Mouse (Mus musculus): ENCODE results near the gene Klhl1.
"Not testable (repeated sequence)": the region's sequence is repeated elsewhere in the genome, so short reads cannot be mapped to it uniquely, and the experiment has no call there.

The Klhl1 gene

DNA sequence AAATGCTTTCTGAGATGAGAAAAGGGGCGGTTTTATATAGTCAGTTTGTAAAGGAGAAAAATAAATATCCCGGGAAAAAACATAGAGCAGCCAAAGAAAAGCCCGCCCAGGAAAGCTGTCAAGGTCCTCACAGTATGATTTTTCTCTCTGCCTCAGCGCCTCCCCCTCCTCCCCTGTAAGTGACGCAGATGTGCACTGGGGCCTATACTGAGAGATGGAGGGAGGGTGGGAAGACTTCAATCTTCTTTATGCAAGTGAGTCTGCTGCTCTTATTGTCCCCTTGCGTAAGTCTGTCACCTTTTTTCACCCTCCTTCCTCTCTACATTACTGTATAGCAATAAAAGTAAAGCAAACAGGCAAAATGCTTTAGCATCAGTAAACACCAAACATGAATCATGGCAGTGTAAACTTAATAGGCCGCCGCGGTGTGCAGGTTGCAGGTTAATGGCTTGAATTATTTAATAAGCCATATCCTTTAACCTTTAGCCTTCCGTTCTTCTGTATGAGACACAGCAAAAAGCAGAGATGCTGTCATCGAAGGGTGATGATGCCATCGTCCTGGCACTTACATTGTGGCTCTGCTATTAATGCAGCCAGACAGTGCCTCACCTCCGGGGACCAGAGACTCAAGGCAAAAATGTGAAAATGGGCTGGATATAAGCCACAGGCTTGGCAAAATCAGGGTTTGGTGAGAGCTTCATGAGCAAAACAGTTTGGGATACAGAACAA is at the start of gene Klhl1:
Klhl1 (minus strand) TSS at position 149 of the 729 bp plus-strand sequence.
- no peak for DNase-seq

- DNase-seq = no peak
These were observed 34.8 kb upstream of the Klhl1 start for GRCm38 (mm10) chr14:96553668-96554067.

DNA sequence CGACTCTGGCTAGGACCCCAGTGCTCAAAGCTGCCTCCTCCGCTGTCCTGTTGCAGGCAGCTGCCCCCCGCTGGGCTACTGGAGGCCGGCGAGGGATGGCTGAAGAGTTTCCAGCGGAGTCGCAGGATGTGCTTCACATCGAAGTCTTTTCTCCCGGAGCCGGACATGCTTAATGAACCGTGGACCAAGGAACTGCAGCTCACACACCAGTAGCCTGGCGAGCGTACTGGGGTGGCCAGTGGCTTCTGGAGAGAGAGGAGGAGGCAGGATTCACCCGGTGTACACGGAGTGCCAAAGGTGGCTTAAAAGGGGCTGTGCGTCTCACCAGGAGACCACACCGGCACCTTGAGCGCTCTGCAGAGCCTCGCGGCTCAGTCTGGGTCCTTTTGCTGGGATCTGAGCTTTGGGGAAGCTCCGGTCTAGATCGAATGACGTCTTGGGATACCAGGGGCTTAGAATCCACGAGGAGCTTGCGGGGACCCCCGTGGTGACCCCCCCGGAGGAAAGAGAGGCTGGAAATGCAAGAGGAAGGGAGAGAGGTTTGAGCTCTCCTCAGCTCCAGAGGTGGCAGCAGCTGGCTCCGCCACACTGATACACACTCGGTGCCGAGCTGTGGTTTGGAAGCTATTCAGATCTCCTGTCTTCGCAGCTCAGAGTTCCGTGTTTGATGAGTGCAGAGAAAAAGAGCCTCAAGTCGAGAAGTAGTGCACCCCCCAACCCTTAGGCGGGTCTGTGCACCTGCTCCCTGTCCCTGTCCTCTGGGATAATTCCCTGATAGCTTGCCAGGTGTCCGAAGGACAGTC is 550 bp downstream of the Klhl1 start:
- DNase-seq = no peak

GRCm38 (mm10) chr14:96517727-96518126 is 1.2 kb downstream of the Klhl1 start:
- no peak for DNase-seq

DNA sequence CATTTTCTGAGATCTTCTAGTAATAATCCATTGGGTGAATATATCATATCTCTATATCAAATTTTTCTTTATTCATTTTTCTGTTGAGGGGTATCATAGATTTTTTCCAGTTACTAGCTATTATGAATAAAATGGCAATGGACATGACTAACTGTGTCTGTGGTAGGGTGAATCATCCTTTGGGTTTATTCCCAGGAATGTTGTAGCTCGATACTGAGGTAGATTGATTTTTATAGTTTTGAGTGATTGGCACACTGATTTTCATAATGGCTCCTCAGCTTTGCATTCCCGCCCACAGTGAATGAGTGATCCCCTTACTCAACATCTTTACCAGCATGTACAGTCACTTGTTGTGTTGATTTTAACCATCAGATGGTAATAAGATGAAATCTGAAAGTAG is 19.0 kb downstream of the Klhl1 start:
- no peak for DNase-seq

GRCm38 (mm10) chr14:96471812-96472211 is 47.1 kb downstream of the Klhl1 start:
- no peak for DNase-seq

- no peak for DNase-seq
These were observed 47.6 kb downstream of the Klhl1 start for GRCm38 (mm10) chr14:96471336-96471735.

- DNase-seq = no peak
These were observed 57.1 kb downstream of the Klhl1 start for GRCm38 (mm10) chr14:96461756-96462155.

- DNase-seq = no peak
These were observed 126.7 kb downstream of the Klhl1 start for GRCm38 (mm10) chr14:96392032-96392737.

DNA sequence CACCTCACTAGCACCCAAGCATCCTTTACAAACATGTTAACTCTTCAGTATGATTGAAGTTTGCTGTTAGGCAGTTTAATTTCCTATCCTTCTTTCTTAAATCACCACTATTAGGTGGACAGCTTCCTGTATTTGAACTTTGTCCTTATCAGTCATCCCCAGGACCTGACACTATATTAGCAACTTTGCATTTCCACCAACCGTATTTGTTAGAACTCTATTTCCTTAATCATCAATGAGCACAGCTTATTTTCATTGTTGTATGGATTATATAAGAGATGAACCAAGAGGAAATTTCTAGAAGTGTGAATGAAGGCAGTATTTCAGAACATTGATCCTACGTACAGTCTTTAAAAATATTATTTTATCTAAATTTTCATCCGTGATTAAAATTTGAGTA is 156.2 kb downstream of the Klhl1 start:
- no peak for DNase-seq

DNA sequence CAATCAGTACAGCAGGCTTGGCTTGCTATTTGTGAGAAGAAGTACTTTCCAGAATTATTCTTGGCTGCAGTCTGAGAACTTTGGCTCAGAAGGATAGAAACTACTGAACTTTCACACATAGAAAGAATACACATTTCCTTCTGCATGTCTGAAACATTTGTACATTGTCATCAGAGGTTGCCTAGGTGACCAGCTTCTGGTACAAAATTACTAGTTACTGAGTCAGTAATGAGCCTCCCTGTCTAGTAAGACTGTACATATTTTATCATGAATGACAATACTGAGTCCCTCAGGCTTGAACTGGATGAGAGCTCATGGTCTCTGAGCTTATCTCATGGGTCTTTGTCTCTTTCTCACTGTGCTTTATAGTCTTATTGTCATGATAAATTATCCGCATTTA is 170.7 kb downstream of the Klhl1 start:
- DNase-seq = no peak

DNA sequence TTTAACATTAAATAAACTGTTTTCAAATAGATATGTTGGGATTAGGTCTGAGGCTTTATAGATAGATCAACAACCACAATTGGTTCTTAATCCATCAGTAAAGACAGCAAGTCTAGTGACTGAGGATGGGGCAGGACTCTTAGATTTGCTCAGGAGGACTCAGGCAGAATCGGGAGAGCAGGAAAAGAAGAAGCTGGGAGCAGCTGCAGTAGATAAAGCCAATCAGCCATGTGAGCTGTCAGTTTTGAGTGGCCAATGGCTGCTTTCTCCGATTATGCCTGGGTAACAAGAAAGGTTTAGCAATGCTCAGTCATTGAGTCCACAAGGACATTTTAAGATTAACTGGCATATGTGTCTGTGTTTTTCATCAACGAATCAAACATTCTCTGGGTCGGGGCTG is 187.8 kb downstream of the Klhl1 start:
- DNase-seq = no peak

GRCm38 (mm10) chr14:96217805-96218441 is 301.0 kb downstream of the Klhl1 start:
- no peak for DNase-seq

DNA sequence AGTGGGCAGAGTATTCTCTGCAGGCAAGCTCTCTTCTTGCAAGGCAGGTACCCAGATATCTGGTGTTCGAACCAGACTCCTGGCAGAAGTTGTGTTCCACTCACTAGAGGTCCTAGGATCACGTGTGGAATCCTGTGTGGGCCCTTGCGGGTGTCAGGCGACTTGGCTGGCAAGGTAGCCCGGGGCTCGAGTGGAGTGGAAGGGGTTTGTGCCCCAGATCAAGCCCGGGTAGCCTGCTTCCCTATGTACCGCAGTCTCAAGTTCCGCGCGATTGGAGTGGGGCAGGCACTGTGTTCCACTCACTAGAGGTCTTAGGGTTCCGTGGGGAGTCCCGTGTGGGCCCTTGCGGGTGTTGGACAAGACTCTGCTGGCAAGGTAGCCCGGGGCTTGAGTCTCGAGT is 324.1 kb downstream of the Klhl1 start:
- not testable (repeated sequence) for DNase-seq

DNA sequence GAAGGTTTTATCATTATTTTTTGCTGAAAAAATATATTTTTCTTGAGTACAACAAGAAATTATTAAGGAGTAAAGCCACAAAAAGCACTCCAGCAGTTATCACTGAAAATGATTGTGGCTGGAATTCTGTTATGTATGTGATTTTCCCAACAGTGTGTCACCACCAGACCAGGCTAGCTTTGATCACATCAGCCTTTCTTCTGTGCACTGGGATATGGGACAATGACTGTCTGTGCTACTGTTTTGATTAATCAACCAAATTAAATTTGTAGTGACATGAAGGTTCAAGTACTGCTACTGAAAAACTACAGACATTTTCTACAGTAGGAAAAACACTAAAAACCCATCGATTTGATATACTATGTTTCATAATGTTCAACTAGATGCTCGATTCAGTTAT is 344.4 kb downstream of the Klhl1 start:
- no peak for DNase-seq

- no peak for DNase-seq
These were observed 375.8 kb downstream of the Klhl1 start for GRCm38 (mm10) chr14:96143137-96143536.

DNA sequence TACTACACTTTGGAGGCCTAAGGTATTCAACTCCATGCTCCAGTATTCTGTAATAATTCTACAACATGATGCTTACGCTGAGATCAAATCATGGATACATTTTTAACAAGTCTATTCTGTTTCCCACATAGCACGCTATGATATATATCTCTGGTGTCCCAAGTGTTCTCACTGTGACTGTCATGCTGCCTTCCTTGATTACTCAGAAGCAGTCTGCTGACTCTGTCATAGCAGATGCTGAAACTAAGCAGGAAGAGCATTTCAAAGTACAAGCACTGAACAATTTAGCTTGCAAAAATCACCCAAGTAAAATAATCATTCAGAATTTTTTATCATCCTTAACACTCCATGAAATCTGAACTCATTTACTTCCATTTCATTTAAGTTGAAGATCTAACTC is 378.7 kb downstream of the Klhl1 start:
- DNase-seq = no peak

- no peak for DNase-seq
These were observed 411.5 kb downstream of the Klhl1 start for GRCm38 (mm10) chr14:96107396-96107795.

DNA sequence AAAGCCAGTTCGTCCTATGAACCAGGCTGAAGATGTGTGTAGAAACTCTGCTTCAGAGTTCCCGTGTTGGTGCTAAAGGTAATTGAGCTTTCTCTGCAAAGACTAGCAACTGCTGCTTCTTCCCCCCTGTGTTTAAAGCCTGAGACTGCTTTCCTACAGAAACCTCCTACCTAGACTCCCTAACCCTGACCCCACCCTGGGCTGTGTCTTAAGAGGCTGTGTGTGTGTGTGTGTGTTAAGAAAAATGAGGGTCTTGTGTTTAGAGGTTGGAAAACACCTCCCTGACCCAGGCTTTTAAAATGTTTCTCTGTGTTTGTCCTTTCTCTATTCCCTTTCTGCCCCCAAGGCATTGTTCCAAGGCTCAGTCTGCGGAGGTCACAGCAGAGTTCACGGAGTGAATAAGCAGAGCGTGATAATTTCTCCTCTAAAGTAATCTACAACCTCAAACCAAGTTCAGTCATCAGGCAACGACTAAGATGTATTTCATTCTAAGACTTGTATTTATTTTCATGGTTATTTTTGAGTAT is 437.2 kb downstream of the Klhl1 start:
- DNase-seq = no peak

DNA sequence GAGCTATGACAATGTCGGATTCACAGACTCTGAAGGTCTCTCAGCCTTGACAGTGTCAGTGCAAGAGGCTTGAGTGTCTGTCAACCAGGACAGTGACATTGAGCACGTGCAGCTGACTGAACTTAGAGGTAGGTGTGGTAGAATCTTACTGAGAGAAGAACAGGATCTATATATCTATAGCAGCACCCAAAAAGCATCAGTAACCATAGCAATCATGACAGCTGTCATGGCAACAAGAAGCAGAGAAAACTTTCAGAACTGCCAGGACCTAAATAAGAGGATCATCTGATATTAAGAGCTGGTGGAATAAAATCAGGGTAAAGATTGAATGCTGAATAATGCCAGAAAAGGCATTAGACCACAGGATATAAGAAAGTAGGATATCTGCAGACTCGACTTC is 453.0 kb downstream of the Klhl1 start:
- no peak for DNase-seq
